Mouse (Mus musculus): ENCODE measurements around the gene Cldn34b3. TPM values are rescaled to one million over a fixed set of nuclear protein-coding genes. Genes with fewer than 3 reads are reported as not detected.
"Not testable (repeated sequence)": the region's sequence is repeated elsewhere in the genome, so short reads cannot be mapped to it uniquely, and the experiment has no call there.

The Cldn34b3 gene
- polyA plus RNA-seq (2012; rRNA removed): not detected in 2 replicates
- polyA plus RNA-seq (2014; fragmentation: Nextera tagmentation; extraction: Ambion mirVana): not detected in 2 replicates

GRCm38 (mm10) chrX:76264004-76264403 lies at the start of gene Cldn34b3:
Cldn34b3 (plus strand) TSS chrX:76264304.
- H3K27ac ChIP-seq; H3K27me3 ChIP-seq (ENCODE audit: control insufficient read depth, insufficient read depth, low read length); H3K36me3 ChIP-seq (replicated peaks; ENCODE audit: control insufficient read depth, insufficient read depth, low read depth); ATAC-seq (ENCODE audit: insufficient read depth); H3K4me2 ChIP-seq (ENCODE audit: low read depth); H3K9me3 ChIP-seq (ENCODE audit: control insufficient read depth, low read length); H3K4me1 ChIP-seq (replicated peaks; ENCODE audit: control insufficient read depth in 2 of 2, insufficient read depth in 2 of 2, low read length in 1 of 2); H3K4me3 ChIP-seq (ENCODE audit: insufficient read depth in 1 of 2, low read depth in 2 of 2, low read length in 2 of 2); DNase-seq (ENCODE audit: low read depth in 3 of 3, low spot score in 3 of 3); H3K9ac ChIP-seq (replicated peaks): not testable (repeated sequence)
- 47% methylated on average over 1 of the region's 1 CpGs for WGBS (ENCODE audit: insufficient replicate concordance)

Other genes starting within 250 kb of the Cldn34b3 start
- gene Cldn34b4, start 129.0 kb downstream of the Cldn34b3 start, polyA plus RNA-seq (2012; rRNA removed): not detected in 2 replicates
- not detected in 2 replicates for gene Cldn34b4, start 129.0 kb downstream of the Cldn34b3 start, polyA plus RNA-seq (2014; fragmentation: Nextera tagmentation; extraction: Ambion mirVana)

Measured in liver, embryonic 14.5 days (tissue).